Mouse (Mus musculus) cerebellum, postnatal 4 days (tissue): ENCODE data around the gene Pde4a.
A peak's percentile ranks its signal among the peaks of the same experiment; 100 is the strongest.

Source experiments
- DNase-seq, 2 experiments: peaks; one replicate each; pipeline ENCODE4 v3.0.0; 2022; ENCODE audit warnings: low spot score in 2 of 2, mixed read lengths in 1 of 2

The Pde4a gene

DNA sequence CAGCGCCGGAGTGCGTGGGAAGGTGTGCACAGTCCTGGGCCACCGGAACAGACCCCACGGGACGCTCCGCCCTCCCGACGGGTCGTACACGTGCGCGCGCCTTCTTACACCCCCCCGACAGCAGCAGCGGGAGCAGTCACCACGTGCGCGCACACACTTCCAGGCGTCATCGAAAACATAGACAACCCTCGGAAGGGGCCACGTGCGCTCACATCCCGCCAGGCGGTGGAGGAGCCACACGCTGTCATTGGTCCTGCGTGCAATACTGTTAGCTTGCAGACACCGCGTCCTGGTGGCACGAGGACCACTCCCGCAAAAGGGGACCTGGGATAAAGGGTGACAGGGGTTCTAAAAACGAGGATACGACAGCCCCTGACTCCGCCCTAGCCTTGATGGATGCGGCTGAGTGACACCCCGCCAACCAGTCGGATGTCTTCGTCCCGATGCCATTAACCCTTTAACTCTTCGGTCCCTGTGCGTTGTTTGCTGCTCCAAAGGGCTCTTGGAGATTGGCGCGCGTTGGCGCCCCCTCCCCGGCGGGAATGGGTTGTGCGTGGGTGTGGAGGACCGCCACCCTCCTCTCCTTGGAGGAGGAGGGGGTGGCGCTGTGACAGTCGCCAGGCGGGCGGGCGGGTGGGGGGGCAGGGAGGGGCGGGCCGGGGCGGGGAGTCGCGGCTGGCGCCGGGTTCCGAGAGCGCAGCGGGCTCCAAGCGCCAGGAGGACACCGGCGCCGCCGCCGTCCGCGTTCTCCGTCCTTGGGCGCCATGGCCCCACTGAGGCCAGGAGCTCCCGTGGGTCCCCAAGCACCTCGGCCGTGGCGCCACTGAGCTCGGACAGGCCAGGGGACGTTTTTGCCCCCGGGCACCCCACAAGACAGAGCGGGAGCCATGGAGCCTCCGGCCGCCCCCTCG is at the start of gene Pde4a:
Pde4a (plus strand) TSS at position 674 of the 911 bp plus-strand sequence.
- DNase-seq: peak in 1 of 2 experiments; percentile 39

GRCm38 (mm10) chr9:21117073-21117472 is 48.4 kb upstream of the Pde4a start:
- no peak for DNase-seq

- DNase-seq: no peak
Measured at GRCm38 (mm10) chr9:21121483-21121882, 44.0 kb upstream of the Pde4a start.

DNA sequence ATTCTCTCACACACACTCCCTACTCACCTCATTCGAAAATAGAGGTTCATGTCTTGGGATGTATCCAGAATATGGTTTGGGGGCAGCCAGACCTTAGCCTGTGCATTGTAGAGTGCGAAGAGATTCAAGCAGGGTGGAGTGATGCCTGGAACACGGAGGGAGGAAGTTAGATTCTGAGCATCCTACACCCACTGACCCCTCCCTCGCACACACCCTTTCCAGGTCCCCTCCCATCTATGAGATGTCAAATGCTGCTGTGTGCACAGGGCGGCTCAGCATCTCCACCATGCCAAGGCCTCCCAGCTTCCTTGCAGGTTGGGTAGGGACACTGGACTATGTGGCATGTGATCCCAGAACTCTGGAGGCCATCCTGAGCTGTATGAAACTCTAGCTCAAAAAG is 40.7 kb upstream of the Pde4a start:
- no peak for DNase-seq

GRCm38 (mm10) chr9:21125502-21126258 is 39.8 kb upstream of the Pde4a start:
- no peak for DNase-seq

- no peak for DNase-seq
Measured at GRCm38 (mm10) chr9:21126259-21126627, 39.3 kb upstream of the Pde4a start.

- DNase-seq: peak; percentile 66 to 79
Measured at GRCm38 (mm10) chr9:21131059-21131956, 34.2 kb upstream of the Pde4a start, which contains the start of gene Tyk2. Gene Tyk2 (minus strand): TSS chr9:21131243.

GRCm38 (mm10) chr9:21132102-21132775 is 33.3 kb upstream of the Pde4a start:
- DNase-seq: no peak

DNA sequence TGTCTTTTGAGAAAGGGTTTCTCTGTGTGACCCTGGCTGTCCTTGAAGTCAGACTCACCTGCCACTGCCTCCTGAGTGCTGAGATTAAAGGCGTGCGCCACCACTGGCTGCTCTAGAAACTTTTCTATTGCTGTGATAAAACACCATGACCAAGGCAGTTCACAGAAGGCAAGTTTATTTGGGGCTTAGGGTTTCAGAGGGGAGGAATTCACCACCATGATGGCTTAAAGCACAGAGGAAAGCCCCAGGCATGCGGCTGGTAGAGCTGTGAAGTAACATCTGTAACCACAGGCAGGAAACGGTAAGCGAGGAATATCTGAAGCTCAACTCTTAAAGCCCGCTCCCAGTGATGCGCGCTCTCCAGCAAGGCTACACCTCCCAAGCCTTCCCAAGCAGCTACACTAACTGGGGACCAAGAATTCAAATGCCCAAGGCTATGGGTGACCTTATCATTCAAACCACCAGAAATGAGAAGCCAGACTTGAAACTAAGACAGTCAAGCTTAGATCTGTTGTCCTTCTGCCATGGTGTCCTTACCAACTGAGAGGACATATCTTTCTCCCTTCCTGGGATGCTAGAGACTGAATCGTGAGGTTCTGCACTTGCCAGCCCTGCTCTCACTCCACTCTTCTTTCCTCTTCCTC is 32.3 kb upstream of the Pde4a start:
- no peak for DNase-seq

DNA sequence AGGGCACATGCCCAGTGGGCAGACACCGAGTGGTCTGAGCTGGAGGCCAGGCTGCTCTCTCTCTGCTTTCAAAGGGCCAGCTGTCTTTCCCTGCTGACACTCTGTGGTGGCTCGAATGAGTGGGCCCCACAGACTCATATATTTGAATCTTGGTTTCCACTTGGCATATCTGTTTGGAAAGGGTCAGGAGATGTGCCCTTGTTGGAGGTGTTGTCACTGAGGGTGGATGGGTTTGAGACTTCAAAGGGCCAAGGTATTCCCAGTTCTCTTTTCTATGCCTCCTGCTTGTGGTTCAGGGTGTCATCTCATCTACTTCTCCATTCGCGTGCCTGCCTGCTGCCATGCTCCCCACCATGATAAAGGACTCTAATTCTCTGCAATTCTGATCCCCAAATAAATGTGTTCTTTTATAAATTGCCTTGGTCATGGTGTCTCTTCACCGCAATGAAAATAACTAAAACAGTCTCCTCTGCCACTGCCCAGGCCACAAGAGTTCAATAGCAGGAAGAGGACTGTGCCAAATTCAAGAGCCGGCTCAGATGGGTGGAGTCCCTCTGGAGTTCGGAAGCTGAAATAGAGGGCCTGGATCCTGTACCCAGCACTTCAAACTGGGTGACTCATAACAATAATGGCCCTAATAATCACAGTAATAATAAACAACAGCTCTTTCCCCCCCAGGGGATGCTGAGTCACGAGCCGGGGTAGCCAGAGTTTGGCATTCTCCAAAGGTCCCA is 30.8 kb upstream of the Pde4a start:
- no peak for DNase-seq

DNA sequence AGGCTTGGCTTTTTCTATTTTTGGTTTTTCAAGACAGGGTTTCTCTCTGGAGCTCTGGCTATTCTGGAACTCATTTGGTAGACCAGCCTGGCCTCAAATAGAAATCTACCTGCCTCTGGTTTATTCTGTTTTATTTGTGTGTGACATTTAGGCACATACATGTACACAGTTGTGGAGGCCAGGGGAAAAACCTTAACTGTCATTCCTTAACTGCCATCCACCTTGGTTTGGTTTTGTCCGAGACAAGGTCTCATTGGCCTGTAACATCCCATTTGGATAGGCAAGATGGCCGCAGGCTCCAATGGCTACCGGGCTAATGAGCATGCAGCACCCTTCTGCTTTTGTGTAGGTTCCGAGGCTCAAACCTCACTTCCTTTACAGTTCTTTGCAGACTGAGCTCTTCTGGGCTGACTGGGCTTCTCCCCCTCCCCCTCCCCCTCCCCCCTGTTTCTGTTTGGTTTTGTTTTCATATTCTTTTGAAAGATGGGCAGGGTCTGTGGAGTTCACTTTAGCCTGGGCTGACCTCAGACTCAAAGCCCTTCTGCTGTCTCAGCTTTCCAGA is 30.1 kb upstream of the Pde4a start:
- no peak for DNase-seq

- no peak for DNase-seq
Measured at GRCm38 (mm10) chr9:21135941-21136381, 29.6 kb upstream of the Pde4a start.

- DNase-seq: no peak
Measured at GRCm38 (mm10) chr9:21136401-21136800, 29.1 kb upstream of the Pde4a start.

- DNase-seq: peak in 1 of 2 experiments; percentile 51
Measured at GRCm38 (mm10) chr9:21137229-21137628, 28.3 kb upstream of the Pde4a start.

DNA sequence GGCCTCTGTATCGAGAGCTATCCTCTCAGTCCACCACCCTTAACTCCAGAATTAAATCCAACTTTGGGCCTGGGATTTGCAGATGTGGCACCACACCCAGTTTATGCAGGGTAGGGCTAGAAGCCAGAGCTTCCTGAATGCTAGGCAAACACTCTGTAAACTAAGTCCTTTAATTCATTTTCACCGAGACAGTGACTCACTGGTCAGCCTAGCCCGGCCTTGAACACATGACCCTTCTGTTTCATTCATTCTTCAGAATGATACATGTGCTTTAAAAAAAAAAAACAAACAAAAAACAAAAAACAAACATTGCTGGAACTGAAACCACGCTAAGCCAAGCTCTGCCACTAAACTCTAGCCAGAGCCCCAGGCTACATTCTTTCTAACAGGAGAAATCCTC is 27.1 kb upstream of the Pde4a start:
- DNase-seq: no peak

DNA sequence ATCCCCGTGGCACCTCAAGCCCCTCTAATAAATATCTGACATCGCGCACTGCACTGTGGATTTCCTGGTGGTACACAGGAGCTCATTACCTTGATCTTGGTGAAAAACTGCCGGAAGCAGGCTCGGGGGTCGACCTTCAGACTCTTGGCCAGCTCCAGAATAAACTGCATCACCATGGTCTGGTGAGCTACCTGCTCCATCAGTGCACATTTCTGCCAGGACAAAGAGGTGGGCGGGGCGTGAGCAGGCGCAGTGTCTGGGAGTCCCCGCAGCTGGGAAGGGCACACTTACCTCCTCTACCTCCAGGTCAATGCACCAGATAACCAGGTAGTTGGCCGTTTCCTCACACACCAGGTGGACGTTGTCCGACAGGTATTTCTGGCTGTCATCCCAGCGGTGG is 23.6 kb upstream of the Pde4a start:
- no peak for DNase-seq

- no peak for DNase-seq
Measured at GRCm38 (mm10) chr9:21144361-21144760, 21.2 kb upstream of the Pde4a start.

DNA sequence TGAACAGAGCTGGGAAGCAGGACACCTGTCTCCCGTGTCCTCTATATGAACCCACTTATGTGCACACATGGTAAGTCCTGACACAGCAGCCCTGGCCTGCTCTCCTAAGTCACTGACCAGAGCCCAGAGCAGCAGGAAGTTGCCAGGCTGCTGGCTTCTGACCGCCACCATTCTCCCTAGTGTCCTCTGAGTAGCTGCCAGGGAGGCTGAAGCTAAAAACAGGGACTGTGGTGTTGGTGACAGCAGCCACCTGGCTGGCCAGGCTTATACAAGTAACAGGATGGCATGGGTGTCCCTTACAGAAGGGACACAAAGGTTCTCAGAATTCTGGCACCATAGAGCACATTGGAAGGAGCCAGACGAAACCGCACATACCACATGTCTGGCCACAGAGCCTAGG is 20.1 kb upstream of the Pde4a start:
- no peak for DNase-seq

- no peak for DNase-seq
Measured at GRCm38 (mm10) chr9:21146722-21147121, 18.8 kb upstream of the Pde4a start.

- no peak for DNase-seq
Measured at GRCm38 (mm10) chr9:21148427-21148826, 17.1 kb upstream of the Pde4a start.
